Mouse (Mus musculus) megakaryocyte, embryonic 14.5 days (primary cell): ENCODE data around the gene Hoxa13.

Experiments used
- FLI1 ChIP-seq: IDR thresholded peaks from 2 replicates; pipeline ENCODE4 v1.6.1; 2012; ENCODE audit warnings: low read length, inconsistent platforms, mixed read lengths
- GATA1 ChIP-seq: IDR thresholded peaks from 3 replicates; pipeline ENCODE4 v1.6.1; 2012; ENCODE audit warnings: mixed read lengths, low read length, inconsistent platforms, borderline replicate concordance

- TF ChIP-seq GATA1 (no peak), FLI1 (no peak)
Measured at GRCm38 (mm10) chr6:52232984-52233545, 27.6 kb downstream of the Hoxa13 start.
